ENCODE assay signal across 13 mouse cellular contexts in genomic region chr4:107387038-107387437, GRCm38 (mm10). TPM values are rescaled to one million over a fixed set of nuclear protein-coding genes. Genes with fewer than 3 reads are reported as not detected.
DNase-seq lines count a peak whose midpoint lies in the region; ATAC-seq and TF ChIP-seq lines count a peak whose summit lies in the region.
"Had no signal": no experiment of that assay in that cellular context is flagged by ENCODE, and none has a peak within 500 bp of the region (broad histone marks: within the 10 kb centered on the region; RNA-seq: fewer than 3 reads in every experiment).

No protein-coding gene starts in this region.

- H3K9ac ChIP-seq in kidney, embryonic 16.5 days (replicated peaks; ENCODE audit: low read length) = no peak overlapping the region
- H3K9ac ChIP-seq: heart, embryonic 13.5 days; liver, embryonic 14.5 days had no signal

- H3K4me2 ChIP-seq in kidney, embryonic 16.5 days (replicated peaks; ENCODE audit: low read depth, low read length) = no peak overlapping the region
- H3K4me2 ChIP-seq: heart, embryonic 13.5 days had no signal

- no peak for TF ChIP-seq CTCF in kidney, adult 2 months (conservative IDR thresholded peaks at IDR 0.05; ENCODE audit: insufficient read depth, insufficient read length, low read depth, low read length)

- no peak overlapping the region for H3K27ac ChIP-seq in kidney, adult 2 months (ENCODE audit: insufficient read depth, low read depth, low read length)
- no peak overlapping the region for H3K27ac ChIP-seq in kidney, embryonic 16.5 days (ENCODE audit: low read length)
- H3K27ac ChIP-seq: heart, embryonic 13.5 days; liver, embryonic 14.5 days had no signal

- no peak for TF ChIP-seq POLR2A in kidney, adult 2 months (IDR thresholded peaks at IDR 0.05; ENCODE audit: low read depth, low read length)

- peak; percentile 27 for DNase-seq in cerebellum, adult 11-12 months
- peak; percentile 78 for DNase-seq in kidney, adult 2 months
- DNase-seq in Muller cell, postnatal 12 days (ENCODE audit: inconsistent ontology term) = peak; percentile 11
- DNase-seq in cerebellum, postnatal 36 days = peak; percentile 38
- DNase-seq in embryo, embryonic 9.5 days (ENCODE audit: extremely low spot score) = no peak

- no peak overlapping the region for H3K4me3 ChIP-seq in kidney, adult 2 months (ENCODE audit: insufficient read depth, low read depth, low read length)
- no peak overlapping the region for H3K4me3 ChIP-seq in kidney, embryonic 16.5 days (ENCODE audit: low read length)
- H3K4me3 ChIP-seq: erythroblast, embryonic 14.5 days; heart, embryonic 13.5 days had no signal

- no peaks in the 10 kb centered on the region for H3K36me3 ChIP-seq in kidney, adult 2 months (ENCODE audit: control insufficient read depth, insufficient read depth, low read length)
- H3K36me3 ChIP-seq in kidney, embryonic 16.5 days (ENCODE audit: insufficient read depth, low read length) = peaks cover 74% of the 10 kb centered on the region

- no peaks in the 10 kb centered on the region for H3K27me3 ChIP-seq in kidney, adult 2 months (replicated peaks; ENCODE audit: control insufficient read depth, insufficient read depth, low read length)
- H3K27me3 ChIP-seq in kidney, embryonic 16.5 days (ENCODE audit: insufficient read depth, low read length) = no peaks in the 10 kb centered on the region
- H3K27me3 ChIP-seq: heart, embryonic 13.5 days; Patski had no signal

- peaks cover 2% of the 10 kb centered on the region; the same call in 1 of the 2 replicates for H3K4me1 ChIP-seq in kidney, adult 2 months (ENCODE audit: control insufficient read depth, insufficient read depth, low read length)
- no peaks in the 10 kb centered on the region for H3K4me1 ChIP-seq in kidney, embryonic 16.5 days (ENCODE audit: insufficient read depth, low read length)
- H3K4me1 ChIP-seq: heart, embryonic 13.5 days had no signal

- ATAC-seq in cerebellum, adult (ENCODE audit: insufficient number of reproducible peaks, low FRiP score, low TSS enrichment) = no peak
- no peak for ATAC-seq in kidney, embryonic 16.5 days (ENCODE audit: low FRiP score, low TSS enrichment)
- ATAC-seq in inflammation-experienced regulatory T-cells, adult 6 months = no peak
- ATAC-seq: intestine, postnatal 0 days; Patski had no signal

- H3K9me3 ChIP-seq in kidney, embryonic 16.5 days (ENCODE audit: low read length) = no peaks in the 10 kb centered on the region
- H3K9me3 ChIP-seq: heart, embryonic 13.5 days had no signal

- 75% methylated on average over 4 of the region's 4 CpGs for WGBS in kidney, adult 2 months
- WGBS in kidney, embryonic 16.5 days = 96% methylated on average over 4 of the region's 4 CpGs

RNA-seq across cellular contexts. Expression of gene Ndc1, which starts 19.5 kb away (rescaled TPM):
- polyA plus RNA-seq in kidney, adult 2 months (2012; rRNA removed) = 11.3 and 16.1 TPM in 2 replicates
- 36.5 and 39.7 TPM in 2 replicates for polyA plus RNA-seq in kidney, embryonic 16.5 days (2015; fragmentation: Nextera tagmentation; extraction: Ambion mirVana)
- 10 to 100 TPM in 1 of 3 experiments, 1 to 10 TPM in 2; 3.7 to 10.5 (median 4.3) TPM for polyA plus RNA-seq in inflammation-experienced regulatory T-cells, adult 6 months (2017; shearing (Covaris generic))

RNA-seq across cellular contexts. Expression of gene Glis1, which starts 47.4 kb away (rescaled TPM):
- 15.2 and 19.7 TPM in 2 replicates for polyA plus RNA-seq in kidney, adult 2 months (2012; rRNA removed)
- 4.6 and 5.1 TPM in 2 replicates for polyA plus RNA-seq in kidney, embryonic 16.5 days (2015; fragmentation: Nextera tagmentation; extraction: Ambion mirVana)
- under 1 TPM in 1 of 3 experiments, not detected in 2; 0.30 TPM for polyA plus RNA-seq in inflammation-experienced regulatory T-cells, adult 6 months (2017; shearing (Covaris generic))
